Mouse (Mus musculus) embryonic facial prominence, embryonic 14.5 days (tissue): ENCODE data around the gene Rnls. TPM values are rescaled to one million over a fixed set of nuclear protein-coding genes. Genes with fewer than 3 reads are reported as not detected.

ENCODE experiments used
- ATAC-seq: fragments of 200-750 bp; cut with Nextera tagmentation; 2 replicates; pipeline ENCODE4 v1.8.0; 2017; ENCODE audit warnings: low read depth, moderate number of reproducible peaks, moderate TSS enrichment
- DNase-seq: peaks from one replicate; pipeline ENCODE4 v3.0.0-alpha.2; 2015; ENCODE audit warnings: low spot score
- H3K27ac ChIP-seq: fragments of 300-500 bp; sonication (generic); replicated peaks from 2 replicates; pipeline ENCODE4 v1.5.1; 2014; ENCODE audit warnings: low read depth, mild to moderate bottlenecking, low read length, moderate library complexity
- H3K27me3 ChIP-seq: fragments of 300-500 bp; sonication (generic); replicated peaks from 2 replicates; pipeline ENCODE4 v1.6.1; 2014; ENCODE audit warnings: low read length; ENCODE audit not compliant: control insufficient read depth, insufficient read depth
- H3K36me3 ChIP-seq: fragments of 300-500 bp; sonication (generic); 2 replicates; pipeline ENCODE4 v1.6.1; 2014; ENCODE audit warnings: low read length, mixed read lengths; ENCODE audit not compliant: control insufficient read depth, insufficient read depth
- H3K4me1 ChIP-seq: fragments of 300-500 bp; sonication (generic); 2 replicates; pipeline ENCODE4 v1.6.1; 2014; ENCODE audit warnings: antibody characterized with exemption, low read length; ENCODE audit not compliant: control insufficient read depth, insufficient read depth
- H3K4me2 ChIP-seq: fragments of 300-500 bp; sonication (generic); 2 replicates; pipeline ENCODE4 v1.6.1; 2014; ENCODE audit warnings: low read depth, mild to moderate bottlenecking, low read length, moderate library complexity, mixed read lengths
- H3K4me3 ChIP-seq: fragments of 300-500 bp; sonication (generic); 2 replicates; pipeline ENCODE4 v1.5.1; 2014; ENCODE audit warnings: low read depth, mild to moderate bottlenecking, low read length
- H3K9ac ChIP-seq: fragments of 300-500 bp; sonication (generic); 2 replicates; pipeline ENCODE4 v1.6.1; 2014; ENCODE audit warnings: low read depth, mild to moderate bottlenecking, low read length, moderate library complexity, mixed read lengths
- H3K9me3 ChIP-seq: fragments of 300-500 bp; sonication (generic); 2 replicates; pipeline ENCODE4 v1.6.1; 2016; ENCODE audit warnings: low read length; ENCODE audit not compliant: control insufficient read depth
- WGBS: fragments of 180-500 bp; shearing (Covaris S2); extraction: QIAGEN DNeasy Blood & Tissue Kit; methylation state at CpG from one replicate; pipeline ENCODE4 v1.1.7; 2014; 5-methylcytosine and 5-hydroxymethylcytosine counted together
- microRNA-seq: library from miRNA; unstranded; fragments of <30 nt; microRNA quantifications from one replicate; pipeline ENCODE4, GENCODE M21; 2016; ENCODE audit warnings: borderline number of aligned reads
- polyA plus RNA-seq: library from polyadenylated mRNA; unstranded; fragments of >200 nt; fragmentation: Nextera tagmentation; extraction: Ambion mirVana; gene quantifications from 2 replicates; pipeline ENCODE4 v1.2.1, GENCODE M21; 2014

The Rnls gene
- polyA plus RNA-seq, 1 experiment from 2014 or later = 6.3 TPM

- H3K27ac ChIP-seq = no peak overlapping the region
- H3K9me3 ChIP-seq = no peaks in the 10 kb centered on the region
- H3K27me3 ChIP-seq = no peaks in the 10 kb centered on the region
- no peak for DNase-seq
- no peak overlapping the region for H3K4me3 ChIP-seq
- no peak overlapping the region for H3K4me2 ChIP-seq
- H3K36me3 ChIP-seq = no peaks in the 10 kb centered on the region
- ATAC-seq = no peak
- H3K4me1 ChIP-seq = no peaks in the 10 kb centered on the region
- no peak overlapping the region for H3K9ac ChIP-seq
- 64% methylated on average over 2 of the region's 2 CpGs for whole genome bisulfite sequencing
Measured at GRCm38 (mm10) chr19:33088868-33089267, 303.2 kb downstream of the Rnls start.

GRCm38 (mm10) chr19:33087961-33088360 is 304.1 kb downstream of the Rnls start:
- DNase-seq (no peak), ATAC-seq (no peak)
- H3K9me3 ChIP-seq = no peaks in the 10 kb centered on the region
- no peaks in the 10 kb centered on the region; the same call in 1 of the 2 replicates for H3K4me1 ChIP-seq
- no peak overlapping the region for H3K27ac ChIP-seq
- no peak overlapping the region for H3K4me2 ChIP-seq
- no peaks in the 10 kb centered on the region for H3K36me3 ChIP-seq
- WGBS = 58% methylated on average over 4 of the region's 4 CpGs
- H3K4me3 ChIP-seq = no peak overlapping the region
- no peak overlapping the region for H3K9ac ChIP-seq
- H3K27me3 ChIP-seq = no peaks in the 10 kb centered on the region

Small RNA genes within 50 kb of the gene (microRNA-seq; reads per million reads assigned to microRNA genes)
- gene Mir3970 = 2.5 reads per million, percentile 11 among the genes with 10 or more reads in this experiment

Other genes with a start within 250 kb of the Rnls start
- gene Lipo4, start 125.5 kb upstream of the Rnls start, polyA plus RNA-seq = not detected in 2 replicates
- gene Gm8978, start 233.0 kb upstream of the Rnls start, polyA plus RNA-seq = not detected in 2 replicates